Mouse (Mus musculus): ENCODE data around the gene Zbtb37. TPM values are rescaled to one million over a fixed set of nuclear protein-coding genes. Genes with fewer than 3 reads are reported as not detected.

The Zbtb37 gene
- 0.12 and 0.14 TPM in 2 replicates for polyA plus RNA-seq (2012; rRNA removed; ENCODE audit: low replicate concordance)

GRCm38 (mm10) chr1:161034435-161035280 lies at the start of gene Zbtb37:
TSS of gene Zbtb37 (minus strand) at chr1:161034849.

DNA sequence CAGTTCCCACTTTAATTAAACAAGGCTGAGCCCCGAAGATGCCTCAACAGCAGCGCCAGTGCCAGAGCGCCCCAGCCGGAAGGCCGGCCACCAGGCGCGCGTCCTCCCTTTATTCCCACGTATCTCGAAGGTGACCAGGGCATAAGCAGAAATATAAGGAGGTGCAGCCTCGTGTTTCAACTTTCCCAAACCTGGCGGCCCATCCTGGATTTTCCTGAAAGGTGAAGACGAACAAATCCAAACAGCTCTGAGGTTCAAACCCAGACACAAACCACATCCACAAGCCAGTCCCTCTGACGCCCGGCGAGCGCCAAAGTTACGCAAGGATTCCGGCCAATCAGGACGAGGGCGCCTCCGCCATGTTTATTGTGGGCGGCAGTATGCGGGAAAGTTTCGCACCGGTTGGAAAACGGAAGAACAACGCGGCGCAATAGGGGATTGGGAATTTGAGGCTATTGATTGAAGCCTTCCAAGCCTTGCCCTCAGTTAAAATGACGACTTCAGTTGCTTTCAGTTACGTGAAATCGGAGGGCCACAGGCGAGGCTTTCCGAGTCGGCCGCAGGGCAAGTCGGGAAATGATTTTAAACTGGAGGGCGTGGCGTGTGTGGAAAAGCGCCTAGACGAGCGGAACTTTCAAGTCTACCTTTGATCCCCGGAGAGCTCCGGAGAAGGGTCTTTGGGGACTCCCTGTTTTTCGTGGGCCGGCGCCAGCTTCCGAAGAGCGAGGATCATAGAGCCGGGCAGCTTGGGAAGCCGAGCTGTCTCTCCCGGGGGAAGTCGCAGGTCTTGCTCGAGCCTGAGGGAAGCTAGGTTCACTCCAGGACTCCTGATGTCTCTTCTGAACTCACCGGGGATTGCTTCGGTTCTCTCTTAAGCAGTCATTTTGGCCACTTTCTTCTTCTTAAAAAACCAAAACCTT lies 36.0 kb upstream of the Zbtb37 start, which contains the start of the genes Dars2 and Cenpl:
TSS of gene Dars2 (minus strand) at position 307 of the 920 bp plus-strand sequence.
TSS of gene Cenpl (plus strand) at position 362 of the 920 bp plus-strand sequence.

DNA sequence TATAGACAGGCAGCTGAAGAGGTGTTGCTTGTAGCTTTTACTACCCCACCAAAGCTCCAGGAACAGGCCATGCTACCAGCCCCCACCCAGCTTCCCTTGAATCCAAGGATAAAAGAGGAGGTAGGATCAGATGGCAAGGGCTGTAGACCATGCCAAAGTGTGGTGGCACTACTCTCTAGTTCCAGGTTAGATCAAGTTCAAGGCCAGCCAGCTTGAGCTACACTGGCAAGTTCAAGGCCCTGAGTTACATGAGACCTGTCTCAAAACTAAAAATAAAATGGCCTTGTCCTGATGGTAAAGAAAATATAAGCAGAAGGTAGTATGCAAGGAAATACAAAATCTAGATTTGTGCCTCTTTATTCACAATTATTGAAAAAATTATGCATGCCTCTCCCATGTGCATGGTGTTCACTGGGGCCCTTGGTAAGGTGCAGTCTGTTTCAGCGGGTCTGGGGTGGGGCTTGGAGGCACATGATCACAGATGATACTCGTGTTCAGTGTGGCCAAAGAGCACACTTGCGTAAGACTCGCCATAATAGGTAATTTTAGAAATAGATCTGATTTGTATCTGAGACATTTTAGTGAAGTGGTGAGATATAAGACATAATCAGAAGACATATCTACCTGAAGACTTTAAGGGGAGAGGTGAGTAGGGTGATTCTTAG lies 56.4 kb downstream of the Zbtb37 start, which contains the start of gene Serpinc1:
TSS of gene Serpinc1 (plus strand) at position 515 of the 665 bp plus-strand sequence.

Other genes with a start within 250 kb of the Zbtb37 start
- gene Rabgap1l, start 241.6 kb downstream of the Zbtb37 start, polyA plus RNA-seq (2012; rRNA removed; ENCODE audit: low replicate concordance) = 2.6 and 3.4 TPM in 2 replicates
- gene Rc3h1, start 128.4 kb downstream of the Zbtb37 start, polyA plus RNA-seq (2012; rRNA removed; ENCODE audit: low replicate concordance) = 3.0 and 6.6 TPM in 2 replicates
- 2.3 and 2.5 TPM in 2 replicates for gene Serpinc1, start 56.3 kb downstream of the Zbtb37 start, polyA plus RNA-seq (2012; rRNA removed; ENCODE audit: low replicate concordance)
- 6.6 and 6.8 TPM in 2 replicates for gene Dars2, start 35.8 kb upstream of the Zbtb37 start, polyA plus RNA-seq (2012; rRNA removed; ENCODE audit: low replicate concordance)
- 0.82 and 0.85 TPM in 2 replicates for gene Cenpl, start 35.9 kb upstream of the Zbtb37 start, polyA plus RNA-seq (2012; rRNA removed; ENCODE audit: low replicate concordance)
- 1.9 and 2.4 TPM in 2 replicates for gene Klhl20, start 96.7 kb upstream of the Zbtb37 start, polyA plus RNA-seq (2012; rRNA removed; ENCODE audit: low replicate concordance)
- not detected in 2 replicates for gene Ankrd45, start 107.8 kb upstream of the Zbtb37 start, polyA plus RNA-seq (2012; rRNA removed; ENCODE audit: low replicate concordance)
- gene Tex50, start 124.5 kb upstream of the Zbtb37 start, polyA plus RNA-seq (2012; rRNA removed; ENCODE audit: low replicate concordance) = not detected in 2 replicates
- gene Prdx6, start 216.4 kb upstream of the Zbtb37 start, polyA plus RNA-seq (2012; rRNA removed; ENCODE audit: low replicate concordance) = 58.0 and 69.4 TPM in 2 replicates

Measured in duodenum, adult 2 months (tissue).